Mouse (Mus musculus): ENCODE measurements around the gene Sept14.

Gene Sept14

GRCm38 (mm10) chr5:129669453-129670035 is 38.8 kb downstream of the Sept14 start:
- no peak for DNase-seq (ENCODE audit: low spot score in 2 of 2)

- DNase-seq (ENCODE audit: low spot score in 2 of 2): no peak
Measured at GRCm38 (mm10) chr5:129667851-129668250, 40.5 kb downstream of the Sept14 start.

- DNase-seq (ENCODE audit: low spot score in 2 of 2): no peak
Measured at GRCm38 (mm10) chr5:129666271-129666909, 41.9 kb downstream of the Sept14 start.

- DNase-seq (ENCODE audit: low spot score in 2 of 2): no peak
Measured at GRCm38 (mm10) chr5:129664090-129664489, 44.2 kb downstream of the Sept14 start.

- no peak for DNase-seq (ENCODE audit: low spot score in 2 of 2)
Measured at GRCm38 (mm10) chr5:129657931-129658330, 50.4 kb downstream of the Sept14 start.

- DNase-seq (ENCODE audit: low spot score in 2 of 2): no peak
Measured at GRCm38 (mm10) chr5:129657016-129657415, 51.3 kb downstream of the Sept14 start.

GRCm38 (mm10) chr5:129650858-129651257 is 57.5 kb downstream of the Sept14 start:
- no peak for DNase-seq (ENCODE audit: low spot score in 2 of 2)
